Mouse (Mus musculus) liver (tissue): ENCODE measurements around the gene Tiam1.
A peak's percentile ranks its signal among the peaks of the same experiment; 100 is the strongest.

ENCODE experiments used
- DNase-seq: peaks from one replicate; pipeline ENCODE4 v3.0.0-alpha.2; 2020; ENCODE audit warnings: mixed read lengths

Gene Tiam1

DNA sequence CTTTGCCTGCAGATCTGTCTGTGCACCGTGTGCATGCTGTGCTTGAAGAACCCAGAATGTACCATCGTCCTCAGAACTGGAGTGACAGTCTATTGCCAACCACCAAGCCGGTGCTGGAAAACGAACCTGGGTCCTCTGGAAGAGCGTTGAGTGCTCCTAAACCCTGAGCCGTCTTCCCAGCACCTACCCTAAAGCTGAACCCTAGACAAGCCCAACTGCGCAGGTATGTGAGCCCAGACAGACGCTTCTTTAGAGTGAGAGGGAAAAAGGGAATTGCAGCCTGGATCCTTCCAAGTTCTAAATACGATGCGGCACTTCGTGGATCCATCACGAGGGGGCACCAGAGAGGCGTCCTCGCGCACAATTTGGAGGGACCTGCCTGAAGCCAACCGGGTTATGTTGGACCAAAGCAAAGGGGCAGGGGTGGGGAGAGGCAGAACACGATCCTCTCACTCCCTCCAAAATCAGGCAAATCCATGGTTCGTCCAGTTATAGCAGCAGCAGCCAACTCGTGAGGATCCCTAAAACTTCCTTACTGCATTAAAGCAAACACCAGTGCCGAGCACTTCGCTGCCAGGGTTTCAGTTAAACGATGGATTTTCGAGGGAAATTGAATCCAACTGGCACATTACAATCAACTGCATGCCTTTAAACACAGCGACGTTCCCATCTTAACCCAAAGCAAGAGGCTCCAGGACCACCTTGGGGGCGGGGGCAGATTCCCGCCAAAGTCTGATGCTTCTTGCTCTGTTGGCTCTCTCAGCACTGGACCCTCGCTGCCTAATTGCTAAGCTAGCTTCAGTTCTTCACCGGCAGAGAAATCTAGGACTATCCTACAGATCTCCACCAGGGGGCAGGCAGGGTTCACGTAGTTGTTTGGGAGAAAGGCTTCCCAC is 369.7 kb downstream of the Tiam1 start:
- peak; percentile 81 for DNase-seq

DNA sequence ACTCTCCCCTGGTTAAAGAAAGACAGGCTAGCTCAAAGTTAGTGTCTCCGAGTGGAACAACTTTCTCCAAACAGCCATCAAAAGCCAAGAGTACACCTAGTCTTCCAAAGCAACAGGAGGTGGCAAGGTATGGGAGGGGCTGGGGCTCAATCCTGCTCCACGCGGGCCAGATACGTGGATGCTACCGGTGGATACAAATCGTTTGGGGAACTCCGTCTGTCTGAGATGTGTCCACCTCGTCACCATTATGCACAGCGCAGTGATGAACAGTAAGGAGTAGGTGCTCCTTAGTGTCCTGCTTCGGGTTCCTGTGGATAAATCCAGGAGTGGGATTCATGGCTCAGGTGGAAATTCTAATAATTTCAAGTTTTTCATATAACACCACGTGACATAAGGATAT is 377.6 kb downstream of the Tiam1 start:
- DNase-seq = no peak

DNA sequence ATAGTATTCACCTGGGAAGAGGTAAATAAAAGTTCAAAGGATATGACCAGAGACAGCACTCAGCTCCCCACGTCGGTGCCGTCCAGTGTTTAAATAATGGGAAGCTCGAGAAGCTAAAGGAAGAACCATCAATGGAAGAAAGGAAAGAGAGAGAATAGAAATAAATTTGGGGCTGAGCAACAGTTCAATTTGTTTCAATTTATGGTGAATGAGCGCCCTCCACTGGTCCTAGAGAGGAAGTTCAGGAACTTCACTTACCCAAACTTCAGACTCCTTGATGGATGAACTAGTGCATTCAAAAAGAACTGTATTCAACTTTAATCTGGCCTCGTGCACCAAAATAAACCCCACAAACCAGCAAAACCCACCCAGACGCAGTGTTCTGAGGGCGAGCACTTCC is 378.1 kb downstream of the Tiam1 start:
- DNase-seq = peak; percentile 13

DNA sequence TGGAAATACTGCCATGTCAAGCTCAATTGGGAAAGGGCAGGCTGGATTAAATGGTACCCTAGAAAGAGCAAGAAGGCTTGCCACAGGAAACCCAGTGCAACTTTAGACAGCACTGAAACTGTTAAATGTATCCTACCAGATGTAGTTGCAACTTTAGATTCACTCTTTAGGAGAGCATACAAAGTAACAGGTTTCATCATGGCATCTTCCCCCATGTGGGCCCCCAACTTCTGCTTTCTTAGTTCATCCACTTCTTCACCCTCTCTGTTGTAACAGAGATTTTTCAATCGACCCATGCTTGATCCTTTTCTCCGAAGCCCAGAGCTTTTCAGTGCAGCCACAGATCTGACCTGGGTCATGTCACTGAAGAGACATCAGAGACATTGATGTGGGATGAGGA is 379.8 kb downstream of the Tiam1 start:
- DNase-seq = no peak

DNA sequence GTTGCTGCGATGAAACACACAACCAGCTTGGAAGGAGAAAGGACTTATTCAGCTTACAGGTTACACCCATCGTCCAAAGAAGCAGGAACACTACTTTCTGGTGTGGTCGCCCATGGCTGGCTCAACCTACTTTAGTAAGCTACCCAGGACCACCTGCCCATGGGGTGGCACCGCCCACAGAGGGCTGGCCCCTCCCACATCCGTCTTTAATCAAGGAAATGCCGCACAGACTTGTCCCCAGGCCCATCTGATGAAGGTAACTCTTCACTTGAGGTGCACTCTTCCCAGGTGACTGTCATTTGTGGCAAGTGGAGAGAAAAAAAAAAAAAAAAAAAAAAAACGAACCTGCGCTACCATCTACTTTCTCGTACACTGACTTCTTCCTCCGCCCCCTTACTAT is 381.0 kb downstream of the Tiam1 start:
- DNase-seq = no peak

DNA sequence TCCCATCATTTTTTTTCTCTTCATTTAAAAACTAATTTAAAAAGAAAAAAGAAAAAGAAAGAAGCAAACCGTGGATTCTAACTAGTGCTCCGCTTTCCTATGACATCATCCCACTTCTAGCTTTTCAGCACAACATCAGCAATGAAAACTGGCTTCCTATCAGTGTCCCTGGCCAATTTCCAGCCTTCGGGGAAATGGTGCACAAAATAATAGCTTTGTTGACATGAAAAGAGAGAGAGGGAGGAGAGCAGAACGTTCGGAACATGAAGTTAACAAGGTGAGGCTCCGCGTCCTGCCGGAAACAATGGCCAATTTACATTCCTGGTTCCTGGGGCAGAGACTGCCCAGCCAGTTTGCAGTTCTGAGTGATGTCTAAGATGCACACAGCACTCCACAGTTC is 381.5 kb downstream of the Tiam1 start:
- DNase-seq = no peak

DNA sequence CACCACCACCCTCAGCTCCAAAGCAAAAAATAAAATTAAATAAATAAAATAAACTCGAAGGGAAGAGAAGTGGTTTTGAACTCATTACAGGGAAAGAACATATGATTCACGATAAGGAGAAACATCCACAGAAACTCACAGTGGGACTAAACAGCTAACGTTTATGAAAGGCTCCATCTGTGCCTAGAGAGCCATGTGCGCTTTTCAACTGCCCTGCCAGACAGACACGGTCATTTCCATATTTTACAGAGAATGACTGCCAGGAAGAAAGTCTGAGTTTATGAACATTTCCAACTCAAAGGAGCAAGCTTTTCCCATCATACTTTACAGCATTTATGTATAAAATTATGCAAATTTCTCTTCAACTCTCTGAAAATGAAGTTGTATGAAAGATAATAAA is 386.2 kb downstream of the Tiam1 start:
- no peak for DNase-seq

DNA sequence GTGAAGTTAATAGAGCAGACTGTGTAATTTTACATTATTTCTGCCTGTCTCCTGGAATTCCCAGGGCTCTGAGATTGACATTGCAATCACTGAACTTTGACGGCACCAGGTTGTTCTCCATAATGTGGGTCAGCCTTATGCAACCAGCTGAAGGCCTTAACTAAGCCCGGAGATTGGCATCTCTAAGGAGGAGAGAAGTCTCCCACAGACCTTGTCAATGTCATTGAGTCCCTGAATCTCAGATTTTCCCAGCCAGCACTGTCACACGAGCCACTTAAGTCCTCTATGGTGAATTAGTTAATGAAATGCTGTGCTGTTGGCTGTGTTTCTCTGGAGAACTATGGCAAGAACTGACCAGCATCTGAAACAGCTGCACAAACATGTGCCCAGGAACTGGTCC is 388.9 kb downstream of the Tiam1 start:
- DNase-seq = no peak

DNA sequence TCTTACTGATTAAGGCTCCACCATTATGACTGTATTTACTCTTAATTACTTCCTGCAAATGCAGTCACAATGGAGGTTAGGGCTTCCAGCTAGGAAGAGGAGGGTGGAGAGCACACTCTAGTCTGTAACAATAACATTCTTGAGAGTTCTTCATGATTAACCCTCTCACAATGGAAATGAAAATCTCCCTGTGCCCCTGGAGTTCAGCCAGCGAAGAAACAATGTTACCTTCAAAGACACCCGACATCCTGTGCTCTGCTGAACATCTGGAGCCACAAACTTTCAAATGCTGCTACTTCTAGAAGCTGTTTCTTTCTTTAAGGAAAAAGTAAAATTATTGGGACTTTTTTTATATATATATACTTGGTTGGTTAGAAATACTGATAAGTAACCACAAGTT is 395.7 kb downstream of the Tiam1 start:
- DNase-seq = no peak

DNA sequence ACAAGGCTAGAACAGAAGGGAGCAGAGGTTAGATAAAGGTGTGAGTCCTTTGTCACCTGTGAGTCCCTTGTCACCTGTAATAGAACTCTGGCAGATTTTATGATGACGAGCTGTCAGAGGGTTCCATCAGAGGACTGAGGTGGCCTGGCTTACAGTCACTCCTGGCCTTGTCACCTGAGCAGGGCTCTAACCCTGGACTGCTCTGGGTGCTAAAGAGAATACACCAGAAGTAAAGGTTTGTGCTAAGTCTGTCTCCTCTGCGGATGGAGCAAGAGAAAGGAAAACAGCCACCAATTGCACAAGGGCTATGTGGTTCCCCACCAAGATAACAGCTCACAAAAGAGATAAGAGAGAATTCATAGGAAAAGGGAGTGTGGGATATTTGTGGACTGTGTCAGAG is 404.0 kb downstream of the Tiam1 start:
- no peak for DNase-seq

DNA sequence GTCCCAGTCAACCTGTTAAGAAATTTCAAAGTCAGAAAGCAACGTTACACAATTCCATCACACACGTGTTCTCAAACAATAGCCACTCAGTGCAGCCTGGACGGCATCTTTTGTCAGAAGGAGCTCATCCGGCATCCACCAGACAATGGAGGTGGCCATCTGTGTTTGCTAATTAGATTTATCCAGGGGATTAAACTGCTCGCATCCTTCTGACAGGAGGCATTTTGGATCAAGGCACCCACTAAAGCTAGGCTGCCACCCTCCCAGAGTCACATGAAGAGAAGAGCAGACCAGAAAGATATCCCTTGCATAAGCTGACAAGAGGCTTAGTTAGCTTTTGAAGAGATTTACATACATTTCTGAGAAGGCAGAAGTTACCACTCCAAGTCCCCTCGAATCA is 404.6 kb downstream of the Tiam1 start:
- DNase-seq = no peak
